Mouse (Mus musculus): ENCODE results near the gene Gm13287. TPM values are rescaled to one million over a fixed set of nuclear protein-coding genes. Genes with fewer than 3 reads are reported as not detected.
"Not testable (repeated sequence)": the region's sequence is repeated elsewhere in the genome, so short reads cannot be mapped to it uniquely, and the experiment has no call there.

Gm13287 gene
- polyA plus RNA-seq, 1 experiment from 2014 or later = not detected

- 0% methylated on average over 3 of the region's 31 CpGs for WGBS
- not testable (repeated sequence) for H3K4me3 ChIP-seq (ENCODE audit: low read depth, low read length); H3K27me3 ChIP-seq (ENCODE audit: control insufficient read depth, insufficient read depth, low read length); H3K9ac ChIP-seq (replicated peaks; ENCODE audit: low read length); H3K9me3 ChIP-seq (replicated peaks; ENCODE audit: control insufficient read depth, low read length); ATAC-seq (replicated peaks; ENCODE audit: insufficient number of reproducible peaks, low FRiP score, low TSS enrichment, low read depth); H3K4me2 ChIP-seq (ENCODE audit: low read depth, low read length); H3K27ac ChIP-seq (replicated peaks; ENCODE audit: low read depth, low read length); DNase-seq (ENCODE audit: low spot score); H3K36me3 ChIP-seq (replicated peaks; ENCODE audit: control insufficient read depth, insufficient read depth, low read depth, low read length); H3K4me1 ChIP-seq (ENCODE audit: control insufficient read depth, insufficient read depth, low read length)
Observed at GRCm38 (mm10) chr4:88782335-88782734, 20.7 kb upstream of the Gm13287 start.

GRCm38 (mm10) chr4:88785409-88785808, 17.6 kb upstream of the Gm13287 start, which contains the start of gene Gm13276:
Gene Gm13276 (plus strand): TSS chr4:88785709.
- H3K36me3 ChIP-seq (replicated peaks; ENCODE audit: control insufficient read depth, insufficient read depth, low read depth, low read length); H3K27ac ChIP-seq (replicated peaks; ENCODE audit: low read depth, low read length); H3K27me3 ChIP-seq (ENCODE audit: control insufficient read depth, insufficient read depth, low read length); H3K4me3 ChIP-seq (ENCODE audit: low read depth, low read length); H3K9ac ChIP-seq (replicated peaks; ENCODE audit: low read length); ATAC-seq (replicated peaks; ENCODE audit: insufficient number of reproducible peaks, low FRiP score, low TSS enrichment, low read depth); H3K4me1 ChIP-seq (ENCODE audit: control insufficient read depth, insufficient read depth, low read length); H3K9me3 ChIP-seq (replicated peaks; ENCODE audit: control insufficient read depth, low read length); DNase-seq (ENCODE audit: low spot score); H3K4me2 ChIP-seq (ENCODE audit: low read depth, low read length): not testable (repeated sequence)
- WGBS = no CpG with 5 or more reads among the region's 27 CpGs

- H3K4me3 ChIP-seq (ENCODE audit: low read depth, low read length); H3K27ac ChIP-seq (replicated peaks; ENCODE audit: low read depth, low read length); H3K27me3 ChIP-seq (ENCODE audit: control insufficient read depth, insufficient read depth, low read length); ATAC-seq (replicated peaks; ENCODE audit: insufficient number of reproducible peaks, low FRiP score, low TSS enrichment, low read depth); DNase-seq (ENCODE audit: low spot score); H3K36me3 ChIP-seq (replicated peaks; ENCODE audit: control insufficient read depth, insufficient read depth, low read depth, low read length); H3K4me2 ChIP-seq (ENCODE audit: low read depth, low read length); H3K4me1 ChIP-seq (ENCODE audit: control insufficient read depth, insufficient read depth, low read length); H3K9ac ChIP-seq (replicated peaks; ENCODE audit: low read length); H3K9me3 ChIP-seq (replicated peaks; ENCODE audit: control insufficient read depth, low read length): not testable (repeated sequence)
- WGBS = 0% methylated on average over 3 of the region's 28 CpGs
Observed at GRCm38 (mm10) chr4:88788402-88788801, 14.7 kb upstream of the Gm13287 start, which contains the start of gene Gm13277. Gene Gm13277 (plus strand): TSS chr4:88788632.

GRCm38 (mm10) chr4:88791250-88791649, 11.8 kb upstream of the Gm13287 start, which contains the start of gene Gm13278:
Gene Gm13278 (plus strand): TSS chr4:88791550.
- H3K27ac ChIP-seq (replicated peaks; ENCODE audit: low read depth, low read length); DNase-seq (ENCODE audit: low spot score); H3K36me3 ChIP-seq (replicated peaks; ENCODE audit: control insufficient read depth, insufficient read depth, low read depth, low read length); H3K9me3 ChIP-seq (replicated peaks; ENCODE audit: control insufficient read depth, low read length); H3K9ac ChIP-seq (replicated peaks; ENCODE audit: low read length); H3K4me2 ChIP-seq (ENCODE audit: low read depth, low read length); H3K27me3 ChIP-seq (ENCODE audit: control insufficient read depth, insufficient read depth, low read length); ATAC-seq (replicated peaks; ENCODE audit: insufficient number of reproducible peaks, low FRiP score, low TSS enrichment, low read depth); H3K4me1 ChIP-seq (ENCODE audit: control insufficient read depth, insufficient read depth, low read length); H3K4me3 ChIP-seq (ENCODE audit: low read depth, low read length): not testable (repeated sequence)
- WGBS = no CpG with 5 or more reads among the region's 28 CpGs

- ATAC-seq (replicated peaks; ENCODE audit: insufficient number of reproducible peaks, low FRiP score, low TSS enrichment, low read depth); H3K9ac ChIP-seq (replicated peaks; ENCODE audit: low read length); DNase-seq (ENCODE audit: low spot score); H3K4me3 ChIP-seq (ENCODE audit: low read depth, low read length); H3K9me3 ChIP-seq (replicated peaks; ENCODE audit: control insufficient read depth, low read length); H3K27ac ChIP-seq (replicated peaks; ENCODE audit: low read depth, low read length); H3K4me1 ChIP-seq (ENCODE audit: control insufficient read depth, insufficient read depth, low read length); H3K36me3 ChIP-seq (replicated peaks; ENCODE audit: control insufficient read depth, insufficient read depth, low read depth, low read length); H3K27me3 ChIP-seq (ENCODE audit: control insufficient read depth, insufficient read depth, low read length); H3K4me2 ChIP-seq (ENCODE audit: low read depth, low read length): not testable (repeated sequence)
- 1% methylated on average over 9 of the region's 52 CpGs for WGBS
Observed at GRCm38 (mm10) chr4:88793936-88794675, 8.9 kb upstream of the Gm13287 start, which contains the start of gene Gm13275. Gene Gm13275 (plus strand): TSS chr4:88794487.

GRCm38 (mm10) chr4:88797097-88797496, 6.0 kb upstream of the Gm13287 start, which contains the start of gene Gm13279:
Gene Gm13279 (plus strand): TSS chr4:88797397.
- H3K27ac ChIP-seq (replicated peaks; ENCODE audit: low read depth, low read length) = not testable (repeated sequence)

GRCm38 (mm10) chr4:88799365-88799764, 3.7 kb upstream of the Gm13287 start, which contains the start of gene Gm13285:
Gene Gm13285 (plus strand): TSS chr4:88799665.
- not testable (repeated sequence) for ATAC-seq (replicated peaks; ENCODE audit: insufficient number of reproducible peaks, low FRiP score, low TSS enrichment, low read depth); H3K4me1 ChIP-seq (ENCODE audit: control insufficient read depth, insufficient read depth, low read length); H3K27me3 ChIP-seq (ENCODE audit: control insufficient read depth, insufficient read depth, low read length); H3K27ac ChIP-seq (replicated peaks; ENCODE audit: low read depth, low read length); DNase-seq (ENCODE audit: low spot score); H3K9ac ChIP-seq (replicated peaks; ENCODE audit: low read length); H3K4me3 ChIP-seq (ENCODE audit: low read depth, low read length); H3K4me2 ChIP-seq (ENCODE audit: low read depth, low read length); H3K9me3 ChIP-seq (replicated peaks; ENCODE audit: control insufficient read depth, low read length); H3K36me3 ChIP-seq (replicated peaks; ENCODE audit: control insufficient read depth, insufficient read depth, low read depth, low read length)
- 10% methylated on average over 3 of the region's 7 CpGs for WGBS

More at GRCm38 (mm10) chr4:88797097-88797496, 6.0 kb upstream of the Gm13287 start, which contains the start of gene Gm13279:
- H3K9me3 ChIP-seq (replicated peaks; ENCODE audit: control insufficient read depth, low read length); H3K4me2 ChIP-seq (ENCODE audit: low read depth, low read length); ATAC-seq (replicated peaks; ENCODE audit: insufficient number of reproducible peaks, low FRiP score, low TSS enrichment, low read depth); H3K36me3 ChIP-seq (replicated peaks; ENCODE audit: control insufficient read depth, insufficient read depth, low read depth, low read length); H3K4me3 ChIP-seq (ENCODE audit: low read depth, low read length); DNase-seq (ENCODE audit: low spot score); H3K4me1 ChIP-seq (ENCODE audit: control insufficient read depth, insufficient read depth, low read length); H3K9ac ChIP-seq (replicated peaks; ENCODE audit: low read length); H3K27me3 ChIP-seq (ENCODE audit: control insufficient read depth, insufficient read depth, low read length): not testable (repeated sequence)
- WGBS = no CpG with 5 or more reads among the region's 28 CpGs

- not testable (repeated sequence) for H3K9ac ChIP-seq (replicated peaks; ENCODE audit: low read length); H3K4me2 ChIP-seq (ENCODE audit: low read depth, low read length); H3K9me3 ChIP-seq (replicated peaks; ENCODE audit: control insufficient read depth, low read length); H3K4me1 ChIP-seq (ENCODE audit: control insufficient read depth, insufficient read depth, low read length); H3K36me3 ChIP-seq (replicated peaks; ENCODE audit: control insufficient read depth, insufficient read depth, low read depth, low read length); ATAC-seq (replicated peaks; ENCODE audit: insufficient number of reproducible peaks, low FRiP score, low TSS enrichment, low read depth); DNase-seq (ENCODE audit: low spot score); H3K27me3 ChIP-seq (ENCODE audit: control insufficient read depth, insufficient read depth, low read length); H3K4me3 ChIP-seq (ENCODE audit: low read depth, low read length); H3K27ac ChIP-seq (replicated peaks; ENCODE audit: low read depth, low read length)
- WGBS = no CpG with 5 or more reads among the region's 8 CpGs
Observed at GRCm38 (mm10) chr4:88805231-88805630, 2.2 kb downstream of the Gm13287 start, which contains the start of gene Gm13288. Gene Gm13288 (plus strand): TSS chr4:88805531.

Data from embryonic facial prominence, embryonic 11.5 days (tissue).